ENCODE assay signal across 26 mouse cellular contexts in the genomic region with DNA sequence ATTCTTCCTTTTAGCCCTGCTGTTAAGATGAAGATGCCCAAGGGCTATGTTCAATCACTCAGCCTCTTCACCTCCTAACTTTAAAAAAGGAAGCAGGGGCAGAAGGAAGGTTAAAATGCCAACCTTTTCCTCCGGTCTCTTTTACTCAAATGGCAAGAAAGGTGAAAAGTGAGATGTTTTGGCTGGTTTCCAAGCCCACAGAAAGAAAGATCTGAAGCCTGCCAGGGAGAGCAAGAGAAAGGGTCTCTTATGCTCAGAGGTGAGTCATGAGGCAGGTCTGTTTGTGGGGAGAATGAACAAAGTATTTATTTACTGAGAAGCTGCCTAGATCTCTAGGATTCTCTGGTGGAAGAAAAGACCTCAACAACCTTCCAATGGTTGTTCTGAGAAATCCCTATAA.
"Had no signal": no experiment of that assay in that cellular context is flagged by ENCODE, and none has a peak within 500 bp of the region (broad histone marks: within the 10 kb centered on the region; RNA-seq: fewer than 3 reads in every experiment).

No protein-coding gene starts in this region.

- H3K9ac ChIP-seq: heart, embryonic 12.5 days; hindbrain, embryonic 12.5 days; hindbrain, embryonic 14.5 days; intestine, embryonic 15.5 days; limb, embryonic 12.5 days; liver, embryonic 12.5 days; liver, embryonic 14.5 days had no signal

- DNase-seq: gastrocnemius, adult 2 months; gastrocnemius, postnatal 10 days; gastrocnemius, postnatal 25 days; heart, adult 18-20 months; heart, postnatal 10 days; heart, postnatal 4 days; kidney, adult 18-20 months; kidney, adult 8-10 months; kidney, postnatal 10 days; kidney, postnatal 25 days; kidney, postnatal 4 days had no signal

- H3K36me3 ChIP-seq: heart, embryonic 10.5 days; heart, embryonic 12.5 days; hindbrain, embryonic 10.5 days; hindbrain, embryonic 12.5 days; intestine, embryonic 15.5 days; limb, embryonic 10.5 days; limb, embryonic 12.5 days; liver, embryonic 12.5 days had no signal

- H3K27me3 ChIP-seq: heart, embryonic 12.5 days; hindbrain, embryonic 12.5 days; intestine, embryonic 15.5 days; limb, embryonic 12.5 days; liver, embryonic 12.5 days had no signal

- H3K9me3 ChIP-seq: heart, embryonic 10.5 days; heart, embryonic 12.5 days; hindbrain, embryonic 10.5 days; hindbrain, embryonic 12.5 days; intestine, embryonic 15.5 days; limb, embryonic 10.5 days; limb, embryonic 12.5 days; liver, embryonic 12.5 days had no signal

- H3K27ac ChIP-seq: gastrocnemius, adult 2 months; heart, embryonic 10.5 days; hindbrain, embryonic 10.5 days; hindbrain, embryonic 12.5 days; hindbrain, embryonic 14.5 days; intestine, embryonic 15.5 days; layer of hippocampus, adult 2 months; left cerebral cortex, adult 2 months; limb, embryonic 10.5 days; limb, embryonic 12.5 days; liver, embryonic 12.5 days; liver, embryonic 14.5 days had no signal

- ATAC-seq: hindbrain, embryonic 16.5 days; inflammation-experienced regulatory T-cells, adult 6 months; intestine, embryonic 15.5 days; intestine, postnatal 0 days; liver, embryonic 12.5 days had no signal

- H3K4me3 ChIP-seq: gastrocnemius, adult 2 months; heart, embryonic 10.5 days; heart, embryonic 12.5 days; hindbrain, embryonic 10.5 days; hindbrain, embryonic 12.5 days; intestine, embryonic 15.5 days; layer of hippocampus, adult 2 months; left cerebral cortex, adult 2 months; limb, embryonic 10.5 days; limb, embryonic 12.5 days; liver, embryonic 12.5 days had no signal

- H3K4me1 ChIP-seq: heart, embryonic 12.5 days; hindbrain, embryonic 10.5 days; hindbrain, embryonic 12.5 days; intestine, embryonic 15.5 days; liver, embryonic 12.5 days had no signal

- H3K4me2 ChIP-seq: heart, embryonic 12.5 days; hindbrain, embryonic 12.5 days; hindbrain, embryonic 14.5 days; intestine, embryonic 15.5 days; limb, embryonic 12.5 days; liver, embryonic 12.5 days had no signal
